Mouse (Mus musculus): Measurements from ENCODE around the gene Cwh43. TPM values are rescaled to one million over a fixed set of nuclear protein-coding genes. Genes with fewer than 3 reads are reported as not detected.
A peak's percentile ranks its signal among the peaks of the same experiment; 100 is the strongest.

Gene Cwh43
- total and polyA plus RNA-seq, 2 experiments from 2014 or later: 0.61 to 0.68 TPM

- Histone ChIP-seq H3K4me3 (ENCODE audit: low read length) (no peak overlapping the region), H3K27ac (no peak overlapping the region), H3K4me1 (ENCODE audit: insufficient read depth, low read length) (no peaks in the 10 kb centered on the region), H3K27me3 (ENCODE audit: insufficient read depth, low read length) (no peaks in the 10 kb centered on the region), H3K9ac (replicated peaks; ENCODE audit: low read length) (no peak overlapping the region), H3K9me3 (ENCODE audit: low read length) (no peaks in the 10 kb centered on the region), H3K36me3 (ENCODE audit: insufficient read depth, low read length) (no peaks in the 10 kb centered on the region), H3K4me2 (ENCODE audit: low read depth, low read length) (no peak overlapping the region)
- no peak for TF ChIP-seq CTCF (IDR thresholded peaks at IDR 0.05; ENCODE audit: low read depth)
- WGBS: 39% methylated on average over 4 of the region's 4 CpGs
- ATAC-seq: no peak
- DNase-seq (ENCODE audit: low spot score): no peak
Observed at GRCm38 (mm10) chr5:73486451-73486850, 80.6 kb downstream of the Cwh43 start.

GRCm38 (mm10) chr5:73489915-73490314 is 84.0 kb downstream of the Cwh43 start:
- Histone ChIP-seq H3K4me1 (ENCODE audit: insufficient read depth, low read length) (no peaks in the 10 kb centered on the region), H3K9me3 (ENCODE audit: low read length) (no peaks in the 10 kb centered on the region), H3K36me3 (ENCODE audit: insufficient read depth, low read length) (no peaks in the 10 kb centered on the region), H3K4me3 (ENCODE audit: low read length) (peak overlapping the region; percentile 90), H3K4me2 (ENCODE audit: low read depth, low read length) (peak overlapping the region; percentile 92), H3K27ac (peak overlapping the region; percentile 52), H3K9ac (replicated peaks; ENCODE audit: low read length) (peak overlapping the region; percentile 52; the same call in 1 of the 2 replicates), H3K27me3 (ENCODE audit: insufficient read depth, low read length) (no peaks in the 10 kb centered on the region)
- DNase-seq (ENCODE audit: low spot score): no peak
- no peak for ATAC-seq
- TF ChIP-seq CTCF (IDR thresholded peaks at IDR 0.05; ENCODE audit: low read depth): no peak
- 6% methylated on average over 14 of the region's 14 CpGs for WGBS

DNA sequence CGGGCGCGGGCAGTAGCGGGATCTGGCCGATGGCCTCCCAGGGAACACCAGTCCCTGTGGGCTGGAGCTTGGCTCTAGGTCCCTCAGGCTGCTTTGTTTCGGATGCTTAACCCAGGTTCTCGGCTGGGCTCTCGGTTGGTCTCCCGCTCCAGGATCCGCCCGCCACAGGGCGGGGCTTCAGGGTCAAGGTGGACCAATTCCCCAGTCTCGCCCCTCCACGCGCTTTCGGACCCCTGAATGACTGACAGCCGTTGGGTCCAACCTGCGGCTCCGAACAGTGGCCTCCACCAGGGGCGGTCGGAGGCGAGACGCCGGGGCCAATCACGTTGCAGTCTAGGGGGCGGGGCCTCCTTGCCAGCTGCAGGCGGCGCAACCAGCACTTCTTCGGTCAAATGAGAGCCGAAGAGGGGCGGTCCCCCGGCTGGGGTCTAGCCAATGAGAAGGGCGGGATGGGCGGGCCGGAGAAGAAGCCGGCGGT is 84.8 kb downstream of the Cwh43 start:
- peak; percentile 71 for TF ChIP-seq CTCF (IDR thresholded peaks at IDR 0.05; ENCODE audit: low read depth)
- Histone ChIP-seq H3K4me2 (ENCODE audit: low read depth, low read length) (peak overlapping the region; percentile 92), H3K9me3 (ENCODE audit: low read length) (no peaks in the 10 kb centered on the region), H3K9ac (replicated peaks; ENCODE audit: low read length) (peak overlapping the region; percentile 74; the same call in 1 of the 2 replicates), H3K4me3 (ENCODE audit: low read length) (peak overlapping the region; percentile 90), H3K27me3 (ENCODE audit: insufficient read depth, low read length) (no peaks in the 10 kb centered on the region), H3K4me1 (ENCODE audit: insufficient read depth, low read length) (no peaks in the 10 kb centered on the region), H3K36me3 (ENCODE audit: insufficient read depth, low read length) (no peaks in the 10 kb centered on the region), H3K27ac (peak overlapping the region; percentile 95)
- WGBS: under 1% methylated on average over 37 of the region's 37 CpGs
- ATAC-seq: peak; percentile 97
- DNase-seq (ENCODE audit: low spot score): peak; percentile 99

DNA sequence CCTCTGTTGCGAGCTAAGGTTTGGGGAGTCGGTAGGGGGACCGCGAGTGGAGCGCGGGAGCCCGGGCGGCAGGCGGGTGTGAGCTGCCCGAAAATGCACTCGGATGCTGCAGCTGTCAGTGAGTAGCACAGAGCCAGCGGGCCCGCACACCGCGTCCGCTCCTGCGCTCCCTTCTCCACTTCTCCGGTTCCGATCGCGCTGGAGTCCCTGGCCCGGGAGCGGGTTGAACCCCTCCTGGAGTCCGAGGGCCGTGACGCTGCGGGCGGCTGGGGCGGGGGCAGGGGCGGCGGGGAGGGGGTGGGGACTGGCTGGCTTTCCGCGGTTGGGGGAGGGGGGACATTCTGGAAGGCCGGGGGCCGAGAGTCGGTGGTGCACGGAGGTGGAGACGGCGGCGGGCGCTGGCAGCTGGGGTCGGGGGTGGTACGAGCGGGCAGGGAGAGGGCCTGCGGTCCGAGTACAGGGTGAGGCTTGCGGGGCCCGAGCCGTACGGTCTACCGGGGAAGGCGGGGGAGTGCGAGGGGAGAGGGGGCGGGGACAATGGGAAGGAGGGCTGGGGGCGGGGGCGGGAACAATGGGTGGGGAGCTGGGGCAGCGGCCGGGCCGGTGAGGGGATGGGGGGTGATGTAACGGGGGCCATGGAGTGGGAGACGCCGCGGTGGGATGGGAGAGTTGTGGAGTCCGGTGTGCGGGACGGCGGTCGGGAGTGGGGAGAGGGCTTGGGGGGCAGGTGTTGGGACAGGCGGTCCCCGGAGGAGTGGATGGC is 85.4 kb downstream of the Cwh43 start:
- peak overlapping the region; percentile 88 for H3K4me2 ChIP-seq (ENCODE audit: low read depth, low read length)

GRCm38 (mm10) chr5:73491837-73492720 is 86.2 kb downstream of the Cwh43 start:
- Histone ChIP-seq H3K27me3 (ENCODE audit: insufficient read depth, low read length) (no peaks in the 10 kb centered on the region), H3K4me2 (ENCODE audit: low read depth, low read length) (peak overlapping the region; percentile 88), H3K9ac (replicated peaks; ENCODE audit: low read length) (peak overlapping the region; percentile 74), H3K4me3 (ENCODE audit: low read length) (peak overlapping the region; percentile 90), H3K4me1 (ENCODE audit: insufficient read depth, low read length) (no peaks in the 10 kb centered on the region), H3K9me3 (ENCODE audit: low read length) (no peaks in the 10 kb centered on the region), H3K36me3 (ENCODE audit: insufficient read depth, low read length) (no peaks in the 10 kb centered on the region), H3K27ac (peak overlapping the region; percentile 95)
- under 1% methylated on average over 56 of the region's 59 CpGs for WGBS
- TF ChIP-seq CTCF (IDR thresholded peaks at IDR 0.05; ENCODE audit: low read depth): 0 out of 2 replicates have a peak, but pooled peaks have one; percentile 6
- DNase-seq (ENCODE audit: low spot score): peak; percentile 96
- peak; percentile 77 for ATAC-seq

More for the DNA sequence above, 85.4 kb downstream of the Cwh43 start:
- no peak; the same call in 1 of the 2 replicates for ATAC-seq
- no peak for TF ChIP-seq CTCF (IDR thresholded peaks at IDR 0.05; ENCODE audit: low read depth)
- Histone ChIP-seq H3K36me3 (ENCODE audit: insufficient read depth, low read length) (no peaks in the 10 kb centered on the region), H3K9me3 (ENCODE audit: low read length) (no peaks in the 10 kb centered on the region), H3K4me3 (ENCODE audit: low read length) (peak overlapping the region; percentile 90), H3K9ac (replicated peaks; ENCODE audit: low read length) (peak overlapping the region; percentile 74), H3K27me3 (ENCODE audit: insufficient read depth, low read length) (no peaks in the 10 kb centered on the region), H3K27ac (peak overlapping the region; percentile 95), H3K4me1 (ENCODE audit: insufficient read depth, low read length) (no peaks in the 10 kb centered on the region)
- whole genome bisulfite sequencing: 2% methylated on average over 58 of the region's 70 CpGs
- DNase-seq (ENCODE audit: low spot score): no peak

- H3K4me3 ChIP-seq (ENCODE audit: low read length): no peak overlapping the region
- no peaks in the 10 kb centered on the region for H3K27me3 ChIP-seq (ENCODE audit: insufficient read depth, low read length)
- ATAC-seq (no peak), DNase-seq (ENCODE audit: low spot score) (no peak)
- H3K9me3 ChIP-seq (ENCODE audit: low read length): no peaks in the 10 kb centered on the region
- no peak overlapping the region for H3K9ac ChIP-seq (replicated peaks; ENCODE audit: low read length)
- H3K27ac ChIP-seq: no peak overlapping the region
- no peak overlapping the region for H3K4me2 ChIP-seq (ENCODE audit: low read depth, low read length)
- H3K36me3 ChIP-seq (ENCODE audit: insufficient read depth, low read length): no peaks in the 10 kb centered on the region
- H3K4me1 ChIP-seq (ENCODE audit: insufficient read depth, low read length): no peaks in the 10 kb centered on the region; the same call in 1 of the 2 replicates
- 72% methylated on average over 3 of the region's 3 CpGs for WGBS
- no peak for TF ChIP-seq CTCF (IDR thresholded peaks at IDR 0.05; ENCODE audit: low read depth)
Observed at GRCm38 (mm10) chr5:73497401-73497800, 91.5 kb downstream of the Cwh43 start.
